Mouse (Mus musculus): ENCODE measurements around the gene Cpeb1. TPM values are rescaled to one million over a fixed set of nuclear protein-coding genes. Genes with fewer than 3 reads are reported as not detected.

The Cpeb1 gene
- total RNA-seq, 1 experiment from 2014 or later = not detected

GRCm38 (mm10) chr7:81372337-81372920 is 82.8 kb downstream of the Cpeb1 start:
- peak; percentile 54; the same call in 1 of the 2 replicates for ATAC-seq (replicated peaks; ENCODE audit: low read depth, poor library complexity, severe bottlenecking)

GRCm38 (mm10) chr7:81371811-81372210 is 83.5 kb downstream of the Cpeb1 start:
- ATAC-seq (replicated peaks; ENCODE audit: low read depth, poor library complexity, severe bottlenecking) = no peak

GRCm38 (mm10) chr7:81369724-81370123 is 85.5 kb downstream of the Cpeb1 start:
- ATAC-seq (replicated peaks; ENCODE audit: low read depth, poor library complexity, severe bottlenecking) = no peak

GRCm38 (mm10) chr7:81367946-81368345 is 87.3 kb downstream of the Cpeb1 start:
- no peak for ATAC-seq (replicated peaks; ENCODE audit: low read depth, poor library complexity, severe bottlenecking)

GRCm38 (mm10) chr7:81356975-81357374 is 98.3 kb downstream of the Cpeb1 start:
- no peak for ATAC-seq (replicated peaks; ENCODE audit: low read depth, poor library complexity, severe bottlenecking)

GRCm38 (mm10) chr7:81356360-81356759 is 98.9 kb downstream of the Cpeb1 start:
- no peak for ATAC-seq (replicated peaks; ENCODE audit: low read depth, poor library complexity, severe bottlenecking)

- no peak for ATAC-seq (replicated peaks; ENCODE audit: low read depth, poor library complexity, severe bottlenecking)
Measured at GRCm38 (mm10) chr7:81355746-81356145, 99.5 kb downstream of the Cpeb1 start.

GRCm38 (mm10) chr7:81351826-81352225 is 103.4 kb downstream of the Cpeb1 start:
- ATAC-seq (replicated peaks; ENCODE audit: low read depth, poor library complexity, severe bottlenecking) = no peak

- ATAC-seq (replicated peaks; ENCODE audit: low read depth, poor library complexity, severe bottlenecking) = peak; percentile 42
Measured at GRCm38 (mm10) chr7:81348206-81348605, 107.1 kb downstream of the Cpeb1 start.

GRCm38 (mm10) chr7:81345447-81346170 is 109.7 kb downstream of the Cpeb1 start:
- ATAC-seq (replicated peaks; ENCODE audit: low read depth, poor library complexity, severe bottlenecking) = no peak

- peak; percentile 81 for ATAC-seq (replicated peaks; ENCODE audit: low read depth, poor library complexity, severe bottlenecking)
Measured at GRCm38 (mm10) chr7:81344544-81345446, 110.5 kb downstream of the Cpeb1 start, which contains the start of gene Rps17. Gene Rps17 (minus strand): TSS chr7:81345254.

- ATAC-seq (replicated peaks; ENCODE audit: low read depth, poor library complexity, severe bottlenecking) = no peak
Measured at GRCm38 (mm10) chr7:81343831-81344230, 111.4 kb downstream of the Cpeb1 start.

GRCm38 (mm10) chr7:81343316-81343715 is 111.9 kb downstream of the Cpeb1 start:
- no peak for ATAC-seq (replicated peaks; ENCODE audit: low read depth, poor library complexity, severe bottlenecking)

GRCm38 (mm10) chr7:81342356-81343094 is 112.7 kb downstream of the Cpeb1 start:
- no peak for ATAC-seq (replicated peaks; ENCODE audit: low read depth, poor library complexity, severe bottlenecking)

- ATAC-seq (replicated peaks; ENCODE audit: low read depth, poor library complexity, severe bottlenecking) = 0 out of 2 replicates have a peak, but pooled peaks have one; percentile 24
Measured at GRCm38 (mm10) chr7:81341563-81341962, 113.7 kb downstream of the Cpeb1 start.

- peak; percentile 64; the same call in 1 of the 2 replicates for ATAC-seq (replicated peaks; ENCODE audit: low read depth, poor library complexity, severe bottlenecking)
Measured at GRCm38 (mm10) chr7:81339783-81340182, 115.5 kb downstream of the Cpeb1 start.

GRCm38 (mm10) chr7:81338522-81338873 is 116.8 kb downstream of the Cpeb1 start:
- ATAC-seq (replicated peaks; ENCODE audit: low read depth, poor library complexity, severe bottlenecking) = no peak

- ATAC-seq (replicated peaks; ENCODE audit: low read depth, poor library complexity, severe bottlenecking) = no peak
Measured at GRCm38 (mm10) chr7:81337785-81338521, 117.3 kb downstream of the Cpeb1 start.

GRCm38 (mm10) chr7:81336432-81336786 is 118.9 kb downstream of the Cpeb1 start:
- 0 out of 2 replicates have a peak, but pooled peaks have one; percentile 38 for ATAC-seq (replicated peaks; ENCODE audit: low read depth, poor library complexity, severe bottlenecking)
